Mouse (Mus musculus) brain, embryonic 14.5 days (tissue): Measurements from ENCODE around the gene Scn4a.
"Not testable (repeated sequence)": the region's sequence is repeated elsewhere in the genome, so short reads cannot be mapped to it uniquely, and the experiment has no call there.

Experiments used
- CTCF ChIP-seq: fragments of 200-500 bp; IDR thresholded peaks from 2 replicates; pipeline ENCODE4 v1.5.1; 2012; ENCODE audit warnings: inconsistent platforms, mild to moderate bottlenecking, moderate library complexity, borderline replicate concordance; ENCODE audit not compliant: insufficient read depth, insufficient read length; ENCODE audit errors: extremely low read depth
- POLR2A ChIP-seq: fragments of 200-500 bp; IDR thresholded peaks from 2 replicates; pipeline ENCODE4 v1.6.1; 2012; ENCODE audit warnings: mild to moderate bottlenecking, inconsistent platforms, borderline replicate concordance; ENCODE audit not compliant: poor library complexity, insufficient read depth, insufficient read length, severe bottlenecking; ENCODE audit errors: extremely low read depth

DNA sequence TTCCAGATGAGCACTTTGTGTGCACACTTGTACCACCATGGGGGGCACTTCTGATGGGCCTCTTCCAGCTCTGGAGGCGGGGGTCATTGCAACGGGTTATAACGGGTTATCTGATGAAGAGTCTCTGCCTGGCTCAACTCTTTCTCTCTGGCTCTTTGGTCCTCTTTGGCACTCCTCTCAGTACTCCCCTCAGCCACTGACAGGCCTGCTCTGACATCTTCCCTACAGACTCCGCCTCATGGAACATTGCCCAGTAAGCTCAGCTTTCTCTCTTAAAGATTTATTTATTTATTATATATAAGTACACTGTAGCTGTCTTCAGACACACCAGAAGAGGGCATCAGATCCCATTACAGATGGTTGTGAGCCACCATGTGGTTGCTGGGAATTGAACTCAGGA is 13.8 kb downstream of the Scn4a start:
- TF ChIP-seq POLR2A, CTCF: not testable (repeated sequence)
